Mouse (Mus musculus) kidney, adult 2 months (tissue): Measurements from ENCODE around the gene Zfp523. TPM values are rescaled to one million over a fixed set of nuclear protein-coding genes. Genes with fewer than 3 reads are reported as not detected.

Source experiments
- DNase-seq: peaks from one replicate; pipeline ENCODE4 v3.0.0; 2021
- H3K27ac ChIP-seq: fragments of 200-500 bp; 2 replicates; pipeline ENCODE4 v1.5.1; 2012; ENCODE audit warnings: low read depth, low read length, control low read depth, inconsistent platforms; ENCODE audit not compliant: insufficient read depth
- H3K27me3 ChIP-seq: fragments of 200-500 bp; replicated peaks from 2 replicates; pipeline ENCODE4 v1.6.1; 2012; ENCODE audit warnings: mild to moderate bottlenecking, moderate library complexity, low read length, inconsistent platforms; ENCODE audit not compliant: control insufficient read depth, insufficient read depth
- H3K36me3 ChIP-seq: fragments of 200-500 bp; 2 replicates; pipeline ENCODE4 v1.6.1; 2012; ENCODE audit warnings: mild to moderate bottlenecking, moderate library complexity, low read length, inconsistent platforms; ENCODE audit not compliant: control insufficient read depth, insufficient read depth
- H3K4me1 ChIP-seq: fragments of 200-500 bp; 2 replicates; pipeline ENCODE4 v1.6.1; 2011; ENCODE audit warnings: low read length; ENCODE audit not compliant: control insufficient read depth, insufficient read depth
- H3K4me3 ChIP-seq: fragments of 200-500 bp; 2 replicates; pipeline ENCODE4 v1.5.1; 2011; ENCODE audit warnings: mild to moderate bottlenecking, low read depth, low read length, control low read depth; ENCODE audit not compliant: insufficient read depth
- CTCF ChIP-seq: fragments of 200-500 bp; conservative IDR thresholded peaks from 2 replicates; pipeline ENCODE4 v1.5.1; 2011; ENCODE audit warnings: low read depth, mild to moderate bottlenecking, control low read depth, low read length, moderate library complexity, mixed read lengths; ENCODE audit not compliant: insufficient read depth, insufficient read length
- POLR2A ChIP-seq: fragments of 200-500 bp; IDR thresholded peaks from one replicate; pipeline ENCODE4 v1.6.1; 2011; ENCODE audit warnings: low read depth, low read length, control low read depth
- WGBS: fragments of 180-500 bp; shearing (Covaris S2); methylation state at CpG from one replicate; pipeline ENCODE4 v1.1.7; 2018; 5-methylcytosine and 5-hydroxymethylcytosine counted together
- polyA plus RNA-seq: library from polyadenylated mRNA; depleted of rRNA; stranded (reverse); fragments of >200 nt; gene quantifications from 2 replicates; pipeline ENCODE4 v1.2.3, GENCODE M21; 2012

Gene Zfp523
- polyA plus RNA-seq, 1 experiment, result 54.1 TPM

GRCm38 (mm10) chr17:28143751-28144150 is 33.2 kb upstream of the Zfp523 start:
- no peak overlapping the region for H3K27ac ChIP-seq

GRCm38 (mm10) chr17:28144241-28144640 is 32.7 kb upstream of the Zfp523 start:
- Histone ChIP-seq H3K27ac (no peak overlapping the region), H3K27me3 (no peaks in the 10 kb centered on the region; the same call in none of the 2 replicates), H3K36me3 (no peaks in the 10 kb centered on the region), H3K4me1 (no peaks in the 10 kb centered on the region), H3K4me3 (no peak overlapping the region)
- TF ChIP-seq POLR2A (no peak), CTCF (no peak)
- 37% methylated on average over 6 of the region's 6 CpGs for WGBS
- DNase-seq, result no peak

More at GRCm38 (mm10) chr17:28143751-28144150, 33.2 kb upstream of the Zfp523 start:
- WGBS, result 21% methylated on average over 9 of the region's 9 CpGs
- DNase-seq, result no peak
- Histone ChIP-seq H3K36me3 (no peaks in the 10 kb centered on the region), H3K4me3 (no peak overlapping the region), H3K4me1 (no peaks in the 10 kb centered on the region), H3K27me3 (no peaks in the 10 kb centered on the region; the same call in none of the 2 replicates)
- TF ChIP-seq CTCF (no peak), POLR2A (no peak)

- Histone ChIP-seq H3K36me3 (no peaks in the 10 kb centered on the region), H3K27ac (no peak overlapping the region), H3K4me3 (no peak overlapping the region), H3K27me3 (no peaks in the 10 kb centered on the region), H3K4me1 (no peaks in the 10 kb centered on the region)
- DNase-seq, result no peak
- 70% methylated on average over 3 of the region's 3 CpGs for WGBS
- TF ChIP-seq POLR2A (no peak), CTCF (no peak)
Measured at GRCm38 (mm10) chr17:28148288-28148687, 28.6 kb upstream of the Zfp523 start.

GRCm38 (mm10) chr17:28149734-28150133 is 27.2 kb upstream of the Zfp523 start:
- Histone ChIP-seq H3K27ac (no peak overlapping the region), H3K36me3 (no peaks in the 10 kb centered on the region), H3K4me3 (no peak overlapping the region), H3K4me1 (no peaks in the 10 kb centered on the region), H3K27me3 (no peaks in the 10 kb centered on the region)
- TF ChIP-seq CTCF (no peak), POLR2A (no peak)
- WGBS, result 83% methylated on average over 8 of the region's 8 CpGs
- DNase-seq, result no peak

- DNase-seq, result no peak
- Histone ChIP-seq H3K4me3 (no peak overlapping the region), H3K4me1 (no peaks in the 10 kb centered on the region), H3K27me3 (no peaks in the 10 kb centered on the region), H3K36me3 (no peaks in the 10 kb centered on the region), H3K27ac (no peak overlapping the region)
- TF ChIP-seq CTCF (no peak), POLR2A (no peak)
- WGBS, result 85% methylated on average over 12 of the region's 12 CpGs
Measured at GRCm38 (mm10) chr17:28150456-28150855, 26.5 kb upstream of the Zfp523 start.

GRCm38 (mm10) chr17:28153095-28153494 is 23.8 kb upstream of the Zfp523 start:
- H3K4me3 ChIP-seq, result no peak overlapping the region
- H3K4me1 ChIP-seq, result no peaks in the 10 kb centered on the region
- no peaks in the 10 kb centered on the region for H3K27me3 ChIP-seq
- TF ChIP-seq POLR2A (no peak), CTCF (no peak)
- DNase-seq, result no peak
- no peaks in the 10 kb centered on the region for H3K36me3 ChIP-seq
- 64% methylated on average over 6 of the region's 6 CpGs for WGBS
- H3K27ac ChIP-seq, result no peak overlapping the region

- no peak for TF ChIP-seq CTCF
- TF ChIP-seq POLR2A, result no peak
- Histone ChIP-seq H3K27ac (no peak overlapping the region), H3K4me1 (no peaks in the 10 kb centered on the region), H3K4me3 (no peak overlapping the region), H3K27me3 (no peaks in the 10 kb centered on the region), H3K36me3 (no peaks in the 10 kb centered on the region)
- WGBS, result 69% methylated on average over 8 of the region's 8 CpGs
- peak; percentile 25 for DNase-seq
Measured at GRCm38 (mm10) chr17:28154970-28155369, 22.0 kb upstream of the Zfp523 start.
